Mouse (Mus musculus): Measurements from ENCODE around the gene Txndc9. TPM values are rescaled to one million over a fixed set of nuclear protein-coding genes. Genes with fewer than 3 reads are reported as not detected.

Txndc9 gene
- polyA plus RNA-seq (2015; fragmentation: Nextera tagmentation; extraction: Ambion mirVana), result 78.2 and 82.0 TPM in 2 replicates

GRCm38 (mm10) chr1:37997867-37998266, at the start of gene Txndc9, which contains the start of gene Eif5b:
TSS of gene Txndc9 (minus strand) at chr1:37997893.
TSS of gene Eif5b (plus strand) at chr1:37998010.

GRCm38 (mm10) chr1:37957659-37958058, 40.0 kb downstream of the Txndc9 start, which contains the start of gene Lyg1:
TSS of gene Lyg1 (minus strand) at chr1:37957759.

Other genes starting within 250 kb of the Txndc9 start
- 3.2 and 3.5 TPM in 2 replicates for gene Tsga10, start 131.5 kb downstream of the Txndc9 start, polyA plus RNA-seq (2015; fragmentation: Nextera tagmentation; extraction: Ambion mirVana)
- gene Lipt1, start 126.2 kb downstream of the Txndc9 start, polyA plus RNA-seq (2015; fragmentation: Nextera tagmentation; extraction: Ambion mirVana), result 3.6 and 4.4 TPM in 2 replicates
- gene Mitd1, start 107.5 kb downstream of the Txndc9 start, polyA plus RNA-seq (2015; fragmentation: Nextera tagmentation; extraction: Ambion mirVana), result 27.4 and 28.6 TPM in 2 replicates
- gene Mrpl30, start 107.4 kb downstream of the Txndc9 start, polyA plus RNA-seq (2015; fragmentation: Nextera tagmentation; extraction: Ambion mirVana), result 208 and 214 TPM in 2 replicates
- not detected in 2 replicates for gene Lyg2, start 81.4 kb downstream of the Txndc9 start, polyA plus RNA-seq (2015; fragmentation: Nextera tagmentation; extraction: Ambion mirVana)
- gene Lyg1, start 40.1 kb downstream of the Txndc9 start, polyA plus RNA-seq (2015; fragmentation: Nextera tagmentation; extraction: Ambion mirVana), result not detected in 2 replicates
- 25.9 and 26.9 TPM in 2 replicates for gene Eif5b, start 117 bp upstream of the Txndc9 start, polyA plus RNA-seq (2015; fragmentation: Nextera tagmentation; extraction: Ambion mirVana)
- gene Rev1, start 131.9 kb upstream of the Txndc9 start, polyA plus RNA-seq (2015; fragmentation: Nextera tagmentation; extraction: Ambion mirVana), result 17.6 and 19.9 TPM in 2 replicates

All from spleen, postnatal 0 days (tissue).